ENCODE assay signal across 17 mouse cellular contexts in genomic region chr6:90319475-90320191, GRCm38 (mm10). TPM values are rescaled to one million over a fixed set of nuclear protein-coding genes. Genes with fewer than 3 reads are reported as not detected.
DNase-seq lines count a peak whose midpoint lies in the region; TF ChIP-seq lines count a peak whose summit lies in the region.
"Had no signal": no experiment of that assay in that cellular context is flagged by ENCODE, and none has a peak within 500 bp of the region (broad histone marks: within the 10 kb centered on the region; RNA-seq: fewer than 3 reads in every experiment).

No protein-coding gene starts in this region.

- H3K4me1 ChIP-seq in bone marrow, adult 2 months (ENCODE audit: control insufficient read depth, insufficient read depth, low read length) = peaks cover 2% of the 10 kb centered on the region; the same call in 1 of the 2 replicates
- H3K4me1 ChIP-seq in kidney, adult 2 months (ENCODE audit: control insufficient read depth, insufficient read depth, low read length) = no peaks in the 10 kb centered on the region
- H3K4me1 ChIP-seq: midbrain, embryonic 10.5 days; neural tube, embryonic 12.5 days had no signal

- no peaks in the 10 kb centered on the region for H3K27me3 ChIP-seq in kidney, adult 2 months (replicated peaks; ENCODE audit: control insufficient read depth, insufficient read depth, low read length)

- H3K36me3 ChIP-seq in kidney, adult 2 months (ENCODE audit: control insufficient read depth, insufficient read depth, low read length) = no peaks in the 10 kb centered on the region
- H3K36me3 ChIP-seq: midbrain, embryonic 10.5 days; neural tube, embryonic 12.5 days had no signal

- no peak overlapping the region for H3K4me3 ChIP-seq in bone marrow, adult 2 months (replicated peaks; ENCODE audit: control insufficient read depth, low read depth, low read length)
- H3K4me3 ChIP-seq in kidney, adult 2 months (ENCODE audit: insufficient read depth, low read depth, low read length) = no peak overlapping the region
- H3K4me3 ChIP-seq: midbrain, embryonic 10.5 days; neural tube, embryonic 12.5 days had no signal

- no peak for TF ChIP-seq CTCF in bone marrow, adult 2 months (IDR thresholded peaks at IDR 0.05; ENCODE audit: control insufficient read depth, insufficient read depth, low read length)
- no peak for TF ChIP-seq CTCF in kidney, adult 2 months (conservative IDR thresholded peaks at IDR 0.05; ENCODE audit: insufficient read depth, insufficient read length, low read depth, low read length)

- peak overlapping the region; percentile 88 for H3K27ac ChIP-seq in bone marrow, adult 2 months (ENCODE audit: control insufficient read depth, insufficient read depth, low read depth, low read length, poor library complexity)
- H3K27ac ChIP-seq in kidney, adult 2 months (ENCODE audit: insufficient read depth, low read depth, low read length) = no peak overlapping the region
- H3K27ac ChIP-seq: midbrain, embryonic 10.5 days; neural tube, embryonic 12.5 days had no signal

- DNase-seq in cerebellum, postnatal 10 days = peak; percentile 47 to 67
- DNase-seq in cerebellum, adult 18-20 months = no peak
- DNase-seq in layer of hippocampus, adult 9-11 months = peak; percentile 20
- DNase-seq in layer of hippocampus, postnatal 25 days (ENCODE audit: extremely low spot score in 1 of 2, low spot score in 1 of 2) = no peak
- peak; percentile 46 to 61 for DNase-seq in heart, postnatal 10 days
- no peak for DNase-seq in adrenal gland, adult 8-10 months
- no peak for DNase-seq in kidney, adult 2 months
- DNase-seq: cerebellum, postnatal 25 days; lung, adult 18-20 months; right cerebral cortex, postnatal 4 days had no signal

- 45% methylated on average over 7 of the region's 7 CpGs for WGBS in bone marrow, adult 2 months
- 65% methylated on average over 7 of the region's 7 CpGs for WGBS in kidney, adult 2 months

- intact Hi-C loops in heart, postnatal 10 days (cut with DNase I) = loop anchor here (10.0 kb wide), 1 partner anchor 635 kb away; no protein-coding TSS in a partner anchor

- no peak for TF ChIP-seq POLR2A in bone marrow, adult 2 months (IDR thresholded peaks at IDR 0.05; ENCODE audit: borderline replicate concordance, control insufficient read depth, low read depth, low read length)
- no peak for TF ChIP-seq POLR2A in kidney, adult 2 months (IDR thresholded peaks at IDR 0.05; ENCODE audit: low read depth, low read length)

RNA-seq across cellular contexts. Expression of gene Chst13, which starts 5.4 kb away (rescaled TPM):
- not detected for total RNA-seq in layer of hippocampus, postnatal 25 days (2021)
- polyA plus RNA-seq in bone marrow, adult 2 months (2011; ENCODE audit: insufficient read depth, insufficient read length, low replicate concordance, missing spikeins) = 1.4 and 2.4 TPM in 2 replicates
- not detected for total RNA-seq in heart, postnatal 10 days (2021)
- under 1 TPM in 1 of 4 experiments, not detected in 3; 0.30 TPM for total RNA-seq in adrenal gland, adult 8-10 months (2022)
- 1.5 and 3.0 TPM in 2 replicates for polyA plus RNA-seq in kidney, adult 2 months (2012; rRNA removed)
- total RNA-seq: left cerebral cortex, adult 18-20 months had no signal
- polyA plus RNA-seq: heart, embryonic 14.5 days; neural tube, embryonic 12.5 days had no signal

RNA-seq across cellular contexts. Expression of gene Uroc1, which starts 13.5 kb away (rescaled TPM):
- total RNA-seq in layer of hippocampus, postnatal 25 days (2021) = not detected
- 1.1 and 2.5 TPM in 2 replicates for polyA plus RNA-seq in bone marrow, adult 2 months (2011; ENCODE audit: insufficient read depth, insufficient read length, low replicate concordance, missing spikeins)
- total RNA-seq in heart, postnatal 10 days (2021) = not detected
- under 1 TPM in 3 of 4 experiments, not detected in 1; 0.15 to 0.24 (median 0.17) TPM for total RNA-seq in adrenal gland, adult 8-10 months (2022)
- 34.0 and 50.2 TPM in 2 replicates for polyA plus RNA-seq in kidney, adult 2 months (2012; rRNA removed)
- total RNA-seq: left cerebral cortex, adult 18-20 months had no signal
- polyA plus RNA-seq: heart, embryonic 14.5 days; intestine, embryonic 14.5 days; midbrain, embryonic 10.5 days; neural tube, embryonic 12.5 days had no signal

RNA-seq across cellular contexts. Expression of gene BC048671, which starts 18.6 kb away (rescaled TPM):
- total RNA-seq in layer of hippocampus, postnatal 25 days (2021) = not detected
- not detected in 2 replicates for polyA plus RNA-seq in bone marrow, adult 2 months (2011; ENCODE audit: insufficient read depth, insufficient read length, low replicate concordance, missing spikeins)
- not detected for total RNA-seq in heart, postnatal 10 days (2021)
- not detected for total RNA-seq in adrenal gland, adult 8-10 months (2022)
- not detected in 2 replicates for polyA plus RNA-seq in kidney, adult 2 months (2012; rRNA removed)
- total RNA-seq: ES-E14; left cerebral cortex, adult 18-20 months had no signal
- polyA plus RNA-seq: heart, embryonic 14.5 days; intestine, embryonic 14.5 days; midbrain, embryonic 10.5 days; neural tube, embryonic 12.5 days had no signal

RNA-seq across cellular contexts. Expression of gene Zxdc, which starts 49.7 kb away (rescaled TPM):
- 10 to 100 TPM; 28.5 to 31.5 TPM for total RNA-seq in layer of hippocampus, postnatal 25 days (2021)
- 3.9 and 5.1 TPM in 2 replicates for polyA plus RNA-seq in bone marrow, adult 2 months (2011; ENCODE audit: insufficient read depth, insufficient read length, low replicate concordance, missing spikeins)
- 10 to 100 TPM; 15.7 to 18.0 TPM for total RNA-seq in heart, postnatal 10 days (2021)
- total RNA-seq in adrenal gland, adult 8-10 months (2022) = 10 to 100 TPM; 23.2 to 35.3 (median 27.3) TPM
- polyA plus RNA-seq in kidney, adult 2 months (2012; rRNA removed) = 12.6 and 17.9 TPM in 2 replicates

Comparison
In these comparisons a context has a peak if more than half of its experiments do, and no peak if none do; other contexts are left out.
1. DNase-seq: peak in cerebellum, postnatal 10 days (2 of 2), layer of hippocampus, adult 9-11 months (single experiment) and heart, postnatal 10 days (2 of 2); none in cerebellum, adult 18-20 months (0 of 2), layer of hippocampus, postnatal 25 days (0 of 2), adrenal gland, adult 8-10 months (single experiment) and kidney, adult 2 months (single experiment).